Mouse (Mus musculus) neutrophil, adult 83 days (primary cell): ENCODE data around the gene Uqcc1. TPM values are rescaled to one million over a fixed set of nuclear protein-coding genes. Genes with fewer than 3 reads are reported as not detected.

Experiments used
- total RNA-seq, 2 experiments: library from RNA; stranded (reverse); gene quantifications; one replicate each; pipeline ENCODE4 v1.2.4; 2023

Uqcc1 gene
- 10 to 100 TPM; 13.0 to 17.1 TPM for total RNA-seq

GRCm38 (mm10) chr2:155929531-155930442, at the start of gene Uqcc1:
TSS of gene Uqcc1 (minus strand) at chr2:155930310.

GRCm38 (mm10) chr2:155956134-155957059, 26.3 kb upstream of the Uqcc1 start, which contains the start of gene Cep250:
TSS of gene Cep250 (plus strand) at chr2:155956458.

GRCm38 (mm10) chr2:155945124-155945523, 15.0 kb upstream of the Uqcc1 start, which contains the start of gene Gdf5:
TSS of gene Gdf5 (minus strand) at chr2:155945367.

GRCm38 (mm10) chr2:155940681-155941080, 10.6 kb upstream of the Uqcc1 start, which contains the start of gene Gm15557:
TSS of gene Gm15557 (plus strand) at chr2:155940728.

GRCm38 (mm10) chr2:155834732-155835131, 95.4 kb downstream of the Uqcc1 start, which contains the start of gene Fam83c:
TSS of gene Fam83c (minus strand) at chr2:155834854.

GRCm38 (mm10) chr2:155826630-155827424, 103.3 kb downstream of the Uqcc1 start, which contains the start of gene Eif6:
TSS of gene Eif6 (minus strand) at chr2:155826925.

GRCm38 (mm10) chr2:155819392-155819448, 110.9 kb downstream of the Uqcc1 start, which contains the start of gene BC029722:
TSS of gene BC029722 (minus strand) at chr2:155819426.

Other genes starting within 250 kb of the Uqcc1 start
- gene Trpc4ap, start 237.9 kb downstream of the Uqcc1 start, total RNA-seq: 100 to 1,000 TPM; 127 to 136 TPM
- gene Edem2, start 200.8 kb downstream of the Uqcc1 start, total RNA-seq: 10 to 100 TPM; 36.7 to 39.8 TPM
- gene Gm17581, start 194.4 kb downstream of the Uqcc1 start, total RNA-seq: not detected
- not detected for gene Procr, start 179.2 kb downstream of the Uqcc1 start, total RNA-seq
- gene Mmp24, start 155.0 kb downstream of the Uqcc1 start, total RNA-seq: not detected
- gene BC029722, start 110.9 kb downstream of the Uqcc1 start, total RNA-seq: 10 to 100 TPM in 1 of 2 experiments, 1 to 10 TPM in 1; 7.0 to 10.7 TPM
- gene Eif6, start 103.4 kb downstream of the Uqcc1 start, total RNA-seq: 10 to 100 TPM; 79.8 to 91.0 TPM
- not detected for gene Fam83c, start 95.5 kb downstream of the Uqcc1 start, total RNA-seq
- not detected for gene Gm15557, start 10.4 kb upstream of the Uqcc1 start, total RNA-seq
- not detected for gene Gdf5, start 15.1 kb upstream of the Uqcc1 start, total RNA-seq
- 10 to 100 TPM; 58.0 to 65.1 TPM for gene Cep250, start 26.1 kb upstream of the Uqcc1 start, total RNA-seq
- gene 6430550D23Rik, start 77.7 kb upstream of the Uqcc1 start, total RNA-seq: under 1 TPM; 0.42 to 0.55 TPM
- 10 to 100 TPM; 62.0 to 62.6 TPM for gene Ergic3, start 77.7 kb upstream of the Uqcc1 start, total RNA-seq
- gene Fer1l4, start 122.6 kb upstream of the Uqcc1 start, total RNA-seq: not detected
- under 1 TPM; 0.33 to 0.42 TPM for gene Spag4, start 134.9 kb upstream of the Uqcc1 start, total RNA-seq
- 10 to 100 TPM; 71.3 to 80.9 TPM for gene Cpne1, start 181.7 kb upstream of the Uqcc1 start, total RNA-seq
- gene Rbm12, start 181.7 kb upstream of the Uqcc1 start, total RNA-seq: 10 to 100 TPM; 26.7 to 30.4 TPM
- 10 to 100 TPM; 16.8 to 17.4 TPM for gene Gm28036, start 196.8 kb upstream of the Uqcc1 start, total RNA-seq
- gene Romo1, start 213.7 kb upstream of the Uqcc1 start, total RNA-seq: 10 to 100 TPM; 44.4 to 51.7 TPM
- gene Nfs1, start 213.9 kb upstream of the Uqcc1 start, total RNA-seq: 10 to 100 TPM; 16.4 to 19.5 TPM
- gene Rbm39, start 249.9 kb upstream of the Uqcc1 start, total RNA-seq: 1,000 to 10,000 TPM in 1 of 2 experiments, 100 to 1,000 TPM in 1; 884 to 1,046 TPM